Mouse (Mus musculus): ENCODE results near the gene B4galnt3. TPM values are rescaled to one million over a fixed set of nuclear protein-coding genes. Genes with fewer than 3 reads are reported as not detected.

B4galnt3 gene
- polyA plus RNA-seq, 1 experiment from 2014 or later, result 0.02 TPM

DNA sequence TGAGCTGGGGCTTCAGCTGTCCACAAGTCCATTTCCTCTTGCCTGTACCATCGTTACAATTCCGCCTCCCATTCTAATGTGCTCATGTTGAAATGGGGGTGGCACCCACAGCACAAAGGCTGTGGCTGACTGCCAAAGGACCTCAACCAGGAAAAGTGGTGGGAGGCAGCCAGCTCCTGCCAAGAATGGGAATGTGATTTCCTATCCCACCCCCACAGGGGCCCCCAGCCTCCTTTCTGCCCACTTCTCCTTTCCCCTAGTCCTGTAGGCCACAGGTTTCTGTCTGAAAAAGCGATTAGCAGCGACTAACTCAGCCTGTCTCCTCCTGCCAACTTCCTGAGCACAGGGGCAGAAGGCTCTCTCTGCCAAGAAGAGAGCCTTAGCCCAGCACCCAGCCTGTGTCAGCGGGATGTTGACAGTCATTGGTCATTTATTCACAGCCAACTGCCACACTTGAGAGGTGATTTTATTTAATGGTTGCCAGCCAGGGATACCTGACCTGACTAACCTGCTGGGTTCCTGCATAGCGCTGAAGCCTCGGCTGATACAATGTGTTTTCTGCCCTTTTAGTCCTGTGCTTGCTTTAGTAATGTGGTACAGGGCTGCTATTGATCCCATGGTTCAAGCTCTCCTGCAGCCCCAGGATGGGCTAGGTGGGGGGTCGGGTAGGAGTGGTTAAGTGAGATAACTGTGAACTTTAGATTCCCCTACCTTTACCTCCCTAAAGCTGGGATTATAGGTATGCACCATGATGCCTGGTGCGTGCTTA lies 135.0 kb downstream of the B4galnt3 start:
- H3K4me2 ChIP-seq (ENCODE audit: low read depth, low read length), result no peak overlapping the region
- DNase-seq, result peak; percentile 51
- no peaks in the 10 kb centered on the region for H3K9me3 ChIP-seq (ENCODE audit: low read length)
- TF ChIP-seq EP300 (IDR thresholded peaks at IDR 0.05; ENCODE audit: low read depth) (no peak), CTCF (IDR thresholded peaks at IDR 0.05; ENCODE audit: low read depth) (no peak)
- no peak overlapping the region for H3K9ac ChIP-seq (replicated peaks)
- H3K27ac ChIP-seq (ENCODE audit: low read depth), result peak overlapping the region; percentile 71
- H3K36me3 ChIP-seq (replicated peaks; ENCODE audit: insufficient read depth, low read length), result no peaks in the 10 kb centered on the region
- peak; percentile 24; the same call in 1 of the 2 replicates for ATAC-seq
- H3K27me3 ChIP-seq (ENCODE audit: insufficient read depth, low read length), result no peaks in the 10 kb centered on the region
- no peak overlapping the region for H3K4me3 ChIP-seq (ENCODE audit: low read depth, low read length)
- peaks cover 13% of the 10 kb centered on the region for H3K4me1 ChIP-seq (ENCODE audit: insufficient read depth)
- WGBS (ENCODE audit: insufficient replicate concordance), result 33% methylated on average over 9 of the region's 9 CpGs

DNA sequence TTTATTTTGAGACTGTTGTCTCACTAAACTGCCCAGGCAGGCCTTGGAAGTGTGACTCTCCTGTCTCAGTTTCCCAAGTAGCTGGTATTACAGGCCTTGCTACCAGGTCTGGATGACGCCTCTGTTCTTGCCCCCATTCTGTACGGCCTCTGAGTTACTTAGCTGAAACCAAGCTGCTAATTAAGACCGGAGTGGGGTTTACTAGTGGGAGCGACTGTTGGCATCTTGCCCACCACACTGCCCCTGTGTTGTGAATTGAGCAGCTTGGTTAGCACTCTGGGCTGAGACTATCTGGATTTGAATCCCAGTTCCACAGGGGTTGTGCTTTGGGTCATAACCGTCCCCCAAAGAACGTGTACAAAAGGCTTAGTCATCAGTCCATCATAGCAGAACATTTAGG lies 136.9 kb downstream of the B4galnt3 start:
- 84% methylated on average over 6 of the region's 6 CpGs for WGBS (ENCODE audit: insufficient replicate concordance)

DNA sequence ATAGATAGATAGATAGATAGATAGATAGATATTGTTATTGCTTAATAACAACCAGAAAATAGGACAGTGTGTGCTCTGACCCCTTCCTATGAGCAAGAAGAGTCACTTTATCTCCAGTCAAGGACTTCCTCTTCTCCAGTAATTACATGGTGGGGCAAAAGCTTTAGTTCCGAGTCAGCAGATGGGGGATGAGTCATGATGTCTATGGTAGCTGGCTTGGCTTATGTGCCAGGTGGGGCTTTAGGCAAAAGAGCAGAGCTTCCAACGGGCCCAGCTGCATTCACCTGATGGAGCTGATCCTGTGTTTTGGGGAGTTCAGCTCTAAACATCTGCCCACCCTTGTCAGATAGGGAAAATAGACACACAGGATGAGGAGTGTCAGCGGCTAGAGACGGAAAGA lies 138.8 kb downstream of the B4galnt3 start:
- no peaks in the 10 kb centered on the region for H3K27me3 ChIP-seq (ENCODE audit: insufficient read depth, low read length)
- 43% methylated on average over 4 of the region's 4 CpGs for WGBS (ENCODE audit: insufficient replicate concordance)
- no peak overlapping the region for H3K27ac ChIP-seq (ENCODE audit: low read depth)
- ATAC-seq, result peak; percentile 43; the same call in 1 of the 2 replicates
- no peaks in the 10 kb centered on the region for H3K9me3 ChIP-seq (ENCODE audit: low read length)
- no peaks in the 10 kb centered on the region for H3K36me3 ChIP-seq (replicated peaks; ENCODE audit: insufficient read depth, low read length)
- H3K4me3 ChIP-seq (ENCODE audit: low read depth, low read length), result no peak overlapping the region
- no peak overlapping the region for H3K9ac ChIP-seq (replicated peaks)
- H3K4me2 ChIP-seq (ENCODE audit: low read depth, low read length), result no peak overlapping the region
- H3K4me1 ChIP-seq (ENCODE audit: insufficient read depth), result peaks cover 18% of the 10 kb centered on the region
- DNase-seq, result no peak
- TF ChIP-seq EP300 (IDR thresholded peaks at IDR 0.05; ENCODE audit: low read depth) (no peak), CTCF (IDR thresholded peaks at IDR 0.05; ENCODE audit: low read depth) (no peak)

More for the DNA sequence above, 136.9 kb downstream of the B4galnt3 start:
- Histone ChIP-seq H3K27ac (ENCODE audit: low read depth) (no peak overlapping the region), H3K4me3 (ENCODE audit: low read depth, low read length) (no peak overlapping the region), H3K36me3 (replicated peaks; ENCODE audit: insufficient read depth, low read length) (no peaks in the 10 kb centered on the region), H3K4me2 (ENCODE audit: low read depth, low read length) (no peak overlapping the region), H3K27me3 (ENCODE audit: insufficient read depth, low read length) (no peaks in the 10 kb centered on the region), H3K9me3 (ENCODE audit: low read length) (no peaks in the 10 kb centered on the region), H3K9ac (replicated peaks) (no peak overlapping the region), H3K4me1 (ENCODE audit: insufficient read depth) (peaks cover 13% of the 10 kb centered on the region)
- ATAC-seq (no peak), DNase-seq (no peak)
- TF ChIP-seq EP300 (IDR thresholded peaks at IDR 0.05; ENCODE audit: low read depth), result no peak
- no peak for TF ChIP-seq CTCF (IDR thresholded peaks at IDR 0.05; ENCODE audit: low read depth)

DNA sequence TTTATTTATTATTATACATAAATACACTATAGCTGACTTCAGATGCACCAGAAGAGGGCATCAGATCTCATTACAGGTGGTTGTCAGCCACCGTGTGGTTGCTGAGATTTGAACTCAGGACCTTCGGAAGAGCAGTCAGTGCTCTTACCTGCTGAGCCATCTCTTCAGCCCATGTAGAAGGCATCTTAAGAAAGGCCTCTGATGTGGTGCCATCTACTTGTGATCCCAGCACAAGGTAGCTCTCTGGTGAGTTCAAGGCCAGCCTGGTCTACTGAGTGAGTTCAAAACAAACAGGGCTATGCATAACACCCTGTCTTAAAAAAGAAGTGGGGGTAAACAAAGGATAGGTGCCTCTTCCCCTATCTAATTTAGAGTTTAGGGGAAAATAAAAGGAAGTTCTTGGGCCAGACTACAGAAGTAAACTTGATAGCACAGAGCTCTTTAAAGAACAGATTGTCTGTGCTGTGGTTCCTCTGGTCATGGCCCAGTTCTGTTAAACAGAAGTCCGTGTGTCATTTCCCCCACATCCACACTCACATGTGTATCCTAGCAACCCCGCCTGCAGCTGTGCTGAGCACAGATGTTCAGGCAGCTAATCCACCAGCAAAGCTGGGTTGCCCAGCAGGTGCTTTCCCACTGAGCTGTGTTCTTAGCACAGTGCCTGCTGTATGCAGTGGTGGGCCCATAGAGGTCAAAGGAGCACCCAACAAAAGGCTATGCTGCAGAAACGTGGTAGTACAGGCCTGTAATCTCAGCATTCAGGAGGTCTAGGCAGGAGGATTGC lies 139.6 kb downstream of the B4galnt3 start:
- 0 out of 2 replicates have a peak, but pooled peaks have one; percentile 20 for TF ChIP-seq CTCF (IDR thresholded peaks at IDR 0.05; ENCODE audit: low read depth)
- TF ChIP-seq EP300 (IDR thresholded peaks at IDR 0.05; ENCODE audit: low read depth), result no peak
- 0 out of 2 replicates have a peak overlapping the region, but pooled peaks have one; percentile 36 for H3K27ac ChIP-seq (ENCODE audit: low read depth)
- no peaks in the 10 kb centered on the region for H3K9me3 ChIP-seq (ENCODE audit: low read length)
- H3K36me3 ChIP-seq (replicated peaks; ENCODE audit: insufficient read depth, low read length), result no peaks in the 10 kb centered on the region
- no peak overlapping the region for H3K4me3 ChIP-seq (ENCODE audit: low read depth, low read length)
- 47% methylated on average over 5 of the region's 5 CpGs for WGBS (ENCODE audit: insufficient replicate concordance)
- H3K9ac ChIP-seq (replicated peaks), result no peak overlapping the region
- DNase-seq (peak; percentile 53), ATAC-seq (peak; percentile 61)
- peaks cover 24% of the 10 kb centered on the region for H3K4me1 ChIP-seq (ENCODE audit: insufficient read depth)
- H3K4me2 ChIP-seq (ENCODE audit: low read depth, low read length), result no peak overlapping the region
- no peaks in the 10 kb centered on the region for H3K27me3 ChIP-seq (ENCODE audit: insufficient read depth, low read length)

Other genes starting within 250 kb of the B4galnt3 start
- 0.31 TPM in 1 of 2 replicates, not detected in the other for gene Ninj2, start 201.2 kb downstream of the B4galnt3 start, polyA plus RNA-seq (2015; fragmentation: Nextera tagmentation; extraction: Ambion mirVana)
- gene D330020A13Rik, start 195 bp downstream of the B4galnt3 start, polyA plus RNA-seq (2015; fragmentation: Nextera tagmentation; extraction: Ambion mirVana), result not detected in 2 replicates
- gene Kdm5a, start 69.6 kb upstream of the B4galnt3 start, polyA plus RNA-seq (2015; fragmentation: Nextera tagmentation; extraction: Ambion mirVana), result 12.6 and 16.9 TPM in 2 replicates
- gene Ccdc77, start 69.8 kb upstream of the B4galnt3 start, polyA plus RNA-seq (2015; fragmentation: Nextera tagmentation; extraction: Ambion mirVana), result 7.7 and 9.2 TPM in 2 replicates
- 9.4 and 10.6 TPM in 2 replicates for gene Il17ra, start 168.7 kb upstream of the B4galnt3 start, polyA plus RNA-seq (2015; fragmentation: Nextera tagmentation; extraction: Ambion mirVana)
- gene Tmem121b, start 199.2 kb upstream of the B4galnt3 start, polyA plus RNA-seq (2015; fragmentation: Nextera tagmentation; extraction: Ambion mirVana), result not detected in 2 replicates
- 6.6 and 7.1 TPM in 2 replicates for gene Hdhd5, start 236.8 kb upstream of the B4galnt3 start, polyA plus RNA-seq (2015; fragmentation: Nextera tagmentation; extraction: Ambion mirVana)

Data from liver, postnatal 0 days (tissue).